Mouse (Mus musculus): ENCODE results near the gene Ddx39b. TPM values are rescaled to one million over a fixed set of nuclear protein-coding genes. Genes with fewer than 3 reads are reported as not detected.

Gene Ddx39b
- polyA plus RNA-seq, 1 experiment from 2014 or later = 347 TPM

DNA sequence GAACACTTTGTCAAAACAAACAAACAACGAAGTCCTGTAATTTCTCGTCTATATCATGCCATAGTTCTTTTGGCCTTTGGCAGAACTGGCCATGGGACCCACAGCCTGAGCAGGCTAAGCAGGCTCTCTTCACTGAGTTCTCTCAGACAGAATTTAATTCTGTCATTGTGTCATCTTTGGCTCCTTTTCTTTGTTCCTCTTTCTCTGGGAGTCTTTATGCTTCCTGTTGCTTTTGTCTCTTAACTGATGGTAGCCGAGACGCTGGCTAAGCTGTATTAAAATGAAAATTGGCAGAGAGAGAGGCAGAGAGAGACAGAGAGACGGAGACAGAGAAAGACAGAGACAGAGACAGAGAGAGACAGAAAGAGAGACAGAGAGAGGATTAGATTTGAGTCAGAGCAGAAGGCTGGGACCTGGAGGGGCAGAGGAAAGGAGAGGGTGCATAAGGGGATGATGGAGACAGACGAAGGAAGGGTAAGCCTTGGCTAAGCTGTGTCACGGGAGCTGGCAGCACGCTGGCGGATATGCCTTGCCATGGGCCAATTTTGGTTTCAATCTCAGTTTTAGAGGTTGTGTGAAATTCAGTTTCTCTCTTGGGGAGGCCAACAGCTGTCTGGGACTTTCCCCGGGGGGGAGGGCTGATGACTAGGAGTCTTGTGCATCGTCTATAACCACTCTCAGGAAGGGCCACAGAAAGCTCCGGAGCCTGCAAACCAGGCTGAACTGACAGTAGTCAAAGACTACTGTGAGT is 31.6 kb upstream of the Ddx39b start:
- Histone ChIP-seq H3K4me1 (ENCODE audit: control insufficient read depth, insufficient read depth, low read length) (no peaks in the 10 kb centered on the region), H3K27me3 (replicated peaks; ENCODE audit: control insufficient read depth, insufficient read depth, low read length) (0 out of 2 replicates have a peak, but pooled peaks cover 4% of the 10 kb centered on the region), H3K4me3 (ENCODE audit: low read depth, low read length) (no peak overlapping the region), H3K27ac (replicated peaks; ENCODE audit: low read depth, low read length) (no peak overlapping the region), H3K9me3 (ENCODE audit: control insufficient read depth, low read length) (no peaks in the 10 kb centered on the region), H3K36me3 (ENCODE audit: control insufficient read depth, insufficient read depth, low read length) (no peaks in the 10 kb centered on the region), H3K9ac (ENCODE audit: low read depth, low read length) (no peak overlapping the region), H3K4me2 (ENCODE audit: low read depth, low read length) (no peak overlapping the region)
- DNase-seq (ENCODE audit: low spot score) (no peak), ATAC-seq (ENCODE audit: low read depth) (no peak)
- WGBS = 75% methylated on average over 12 of the region's 12 CpGs

DNA sequence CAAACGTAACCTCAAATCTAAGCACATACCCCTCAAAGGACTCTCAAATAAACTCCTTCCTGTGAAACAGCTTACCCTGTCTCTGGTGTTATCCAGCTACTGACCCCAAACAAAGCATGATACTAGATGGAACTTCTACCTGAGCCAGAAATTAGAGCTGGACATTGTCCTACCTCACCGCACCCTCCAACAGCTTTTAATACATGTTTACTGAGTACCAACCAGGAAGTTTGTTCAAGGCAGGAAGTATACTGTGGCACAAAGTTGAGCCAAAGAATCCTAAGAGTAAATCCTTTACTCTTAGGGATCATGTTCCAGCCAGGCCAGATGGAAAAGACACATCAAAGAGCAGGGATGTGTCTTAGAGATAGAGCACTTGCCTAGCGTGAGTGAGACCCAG is 31.0 kb upstream of the Ddx39b start:
- DNase-seq (ENCODE audit: low spot score) = no peak
- H3K27ac ChIP-seq (replicated peaks; ENCODE audit: low read depth, low read length) = no peak overlapping the region
- no peaks in the 10 kb centered on the region for H3K36me3 ChIP-seq (ENCODE audit: control insufficient read depth, insufficient read depth, low read length)
- 59% methylated on average over 3 of the region's 3 CpGs for WGBS
- H3K9me3 ChIP-seq (ENCODE audit: control insufficient read depth, low read length) = no peaks in the 10 kb centered on the region
- no peak overlapping the region for H3K4me3 ChIP-seq (ENCODE audit: low read depth, low read length)
- no peak for ATAC-seq (ENCODE audit: low read depth)
- no peaks in the 10 kb centered on the region for H3K27me3 ChIP-seq (replicated peaks; ENCODE audit: control insufficient read depth, insufficient read depth, low read length)
- no peak overlapping the region for H3K9ac ChIP-seq (ENCODE audit: low read depth, low read length)
- no peak overlapping the region for H3K4me2 ChIP-seq (ENCODE audit: low read depth, low read length)
- H3K4me1 ChIP-seq (ENCODE audit: control insufficient read depth, insufficient read depth, low read length) = no peaks in the 10 kb centered on the region

DNA sequence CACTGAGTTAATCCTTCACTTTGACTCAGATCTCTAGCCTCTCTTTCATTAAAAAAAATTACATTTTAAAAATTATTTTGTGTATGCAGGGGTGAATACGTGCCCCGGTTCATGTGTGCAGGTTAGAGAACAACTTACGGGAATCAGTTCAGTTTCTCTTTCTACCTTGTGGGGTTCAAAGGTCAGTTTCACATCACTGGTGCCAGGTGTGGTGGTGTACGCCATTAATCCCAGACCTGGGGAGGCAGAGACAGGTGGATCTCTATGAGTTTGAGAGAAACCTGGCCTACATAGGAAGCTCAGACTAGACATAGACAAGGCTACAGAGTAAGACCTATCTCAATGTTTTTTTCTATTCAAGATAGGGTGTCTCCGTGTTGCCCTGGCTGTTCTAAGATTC is 28.5 kb upstream of the Ddx39b start:
- H3K4me2 ChIP-seq (ENCODE audit: low read depth, low read length) = no peak overlapping the region
- H3K27ac ChIP-seq (replicated peaks; ENCODE audit: low read depth, low read length) = no peak overlapping the region
- ATAC-seq (ENCODE audit: low read depth) (no peak), DNase-seq (ENCODE audit: low spot score) (no peak)
- WGBS = 92% methylated on average over 5 of the region's 5 CpGs
- no peak overlapping the region for H3K9ac ChIP-seq (ENCODE audit: low read depth, low read length)
- no peak overlapping the region for H3K4me3 ChIP-seq (ENCODE audit: low read depth, low read length)
- no peaks in the 10 kb centered on the region for H3K36me3 ChIP-seq (ENCODE audit: control insufficient read depth, insufficient read depth, low read length)
- H3K9me3 ChIP-seq (ENCODE audit: control insufficient read depth, low read length) = no peaks in the 10 kb centered on the region
- no peaks in the 10 kb centered on the region for H3K27me3 ChIP-seq (replicated peaks; ENCODE audit: control insufficient read depth, insufficient read depth, low read length)
- H3K4me1 ChIP-seq (ENCODE audit: control insufficient read depth, insufficient read depth, low read length) = no peaks in the 10 kb centered on the region

DNA sequence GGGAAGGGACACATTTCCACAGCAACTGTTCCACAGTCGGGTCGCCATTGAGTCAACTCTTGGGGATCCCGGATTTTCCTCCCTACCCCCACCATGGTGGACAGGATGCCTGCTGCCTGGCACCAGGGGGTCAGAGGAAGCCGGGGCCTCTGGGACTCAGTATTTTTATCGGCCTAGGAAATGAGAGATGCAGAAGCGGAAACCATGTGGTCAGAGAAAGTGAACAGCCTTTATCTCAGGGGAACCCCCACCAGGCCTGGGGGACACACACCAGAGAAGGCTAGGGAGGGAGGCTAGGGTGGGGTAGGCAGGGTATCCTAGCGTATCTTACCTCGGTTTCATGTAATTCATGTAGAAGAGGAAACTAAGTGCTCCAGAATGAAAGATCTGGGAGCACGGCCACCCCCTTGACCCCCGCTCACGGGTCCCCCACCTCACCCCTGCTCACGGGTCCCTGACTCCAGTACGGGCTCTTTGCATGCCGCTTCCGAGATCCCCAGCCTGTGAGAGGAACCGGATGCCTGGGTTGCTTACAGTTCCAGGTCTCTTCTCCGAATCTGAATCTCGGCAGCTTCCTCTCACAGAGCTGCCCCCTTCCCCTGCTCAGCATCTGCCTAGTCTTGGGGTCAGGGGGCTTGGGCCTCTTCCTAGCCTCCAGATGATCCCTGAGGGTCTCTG is 22.9 kb upstream of the Ddx39b start:
- WGBS = 77% methylated on average over 18 of the region's 18 CpGs

DNA sequence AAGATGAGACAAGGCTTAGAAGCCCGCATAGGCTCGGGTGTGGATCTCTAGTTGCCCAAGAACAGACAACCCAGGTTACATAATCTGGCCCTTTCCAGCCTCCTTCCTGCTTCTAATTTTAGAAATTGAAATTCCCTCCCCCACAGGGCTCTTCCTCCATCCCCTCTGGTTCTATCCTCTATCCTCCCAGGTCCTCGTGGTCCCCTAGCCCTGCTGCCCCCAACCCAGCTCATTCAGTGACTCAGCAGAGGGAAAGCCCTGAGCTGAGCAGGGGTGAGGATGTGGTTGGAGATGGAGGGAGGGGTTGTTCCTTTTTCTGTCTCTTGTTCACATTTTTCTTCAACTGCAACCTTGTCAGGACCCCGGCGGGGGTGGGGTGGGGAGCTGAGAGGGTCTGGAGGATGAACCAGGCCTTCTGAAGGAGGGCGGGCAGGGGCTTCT is 21.9 kb upstream of the Ddx39b start:
- Histone ChIP-seq H3K9me3 (ENCODE audit: control insufficient read depth, low read length) (no peaks in the 10 kb centered on the region), H3K27me3 (replicated peaks; ENCODE audit: control insufficient read depth, insufficient read depth, low read length) (no peaks in the 10 kb centered on the region), H3K4me1 (ENCODE audit: control insufficient read depth, insufficient read depth, low read length) (no peaks in the 10 kb centered on the region), H3K27ac (replicated peaks; ENCODE audit: low read depth, low read length) (no peak overlapping the region; the same call in 1 of the 2 replicates), H3K9ac (ENCODE audit: low read depth, low read length) (0 out of 2 replicates have a peak overlapping the region, but pooled peaks have one; percentile 25), H3K36me3 (ENCODE audit: control insufficient read depth, insufficient read depth, low read length) (peaks cover 24% of the 10 kb centered on the region), H3K4me3 (ENCODE audit: low read depth, low read length) (no peak overlapping the region), H3K4me2 (ENCODE audit: low read depth, low read length) (no peak overlapping the region)
- ATAC-seq (ENCODE audit: low read depth) (no peak), DNase-seq (ENCODE audit: low spot score) (no peak)
- WGBS = 79% methylated on average over 6 of the region's 6 CpGs

More for the DNA sequence above, 22.9 kb upstream of the Ddx39b start:
- no peaks in the 10 kb centered on the region for H3K9me3 ChIP-seq (ENCODE audit: control insufficient read depth, low read length)
- H3K4me1 ChIP-seq (ENCODE audit: control insufficient read depth, insufficient read depth, low read length) = no peaks in the 10 kb centered on the region
- ATAC-seq (ENCODE audit: low read depth) = no peak
- no peak overlapping the region for H3K4me2 ChIP-seq (ENCODE audit: low read depth, low read length)
- H3K27me3 ChIP-seq (replicated peaks; ENCODE audit: control insufficient read depth, insufficient read depth, low read length) = no peaks in the 10 kb centered on the region
- H3K36me3 ChIP-seq (ENCODE audit: control insufficient read depth, insufficient read depth, low read length) = peaks cover 24% of the 10 kb centered on the region
- no peak for DNase-seq (ENCODE audit: low spot score)
- no peak overlapping the region for H3K4me3 ChIP-seq (ENCODE audit: low read depth, low read length)
- H3K9ac ChIP-seq (ENCODE audit: low read depth, low read length) = 0 out of 2 replicates have a peak overlapping the region, but pooled peaks have one; percentile 16
- H3K27ac ChIP-seq (replicated peaks; ENCODE audit: low read depth, low read length) = no peak overlapping the region

DNA sequence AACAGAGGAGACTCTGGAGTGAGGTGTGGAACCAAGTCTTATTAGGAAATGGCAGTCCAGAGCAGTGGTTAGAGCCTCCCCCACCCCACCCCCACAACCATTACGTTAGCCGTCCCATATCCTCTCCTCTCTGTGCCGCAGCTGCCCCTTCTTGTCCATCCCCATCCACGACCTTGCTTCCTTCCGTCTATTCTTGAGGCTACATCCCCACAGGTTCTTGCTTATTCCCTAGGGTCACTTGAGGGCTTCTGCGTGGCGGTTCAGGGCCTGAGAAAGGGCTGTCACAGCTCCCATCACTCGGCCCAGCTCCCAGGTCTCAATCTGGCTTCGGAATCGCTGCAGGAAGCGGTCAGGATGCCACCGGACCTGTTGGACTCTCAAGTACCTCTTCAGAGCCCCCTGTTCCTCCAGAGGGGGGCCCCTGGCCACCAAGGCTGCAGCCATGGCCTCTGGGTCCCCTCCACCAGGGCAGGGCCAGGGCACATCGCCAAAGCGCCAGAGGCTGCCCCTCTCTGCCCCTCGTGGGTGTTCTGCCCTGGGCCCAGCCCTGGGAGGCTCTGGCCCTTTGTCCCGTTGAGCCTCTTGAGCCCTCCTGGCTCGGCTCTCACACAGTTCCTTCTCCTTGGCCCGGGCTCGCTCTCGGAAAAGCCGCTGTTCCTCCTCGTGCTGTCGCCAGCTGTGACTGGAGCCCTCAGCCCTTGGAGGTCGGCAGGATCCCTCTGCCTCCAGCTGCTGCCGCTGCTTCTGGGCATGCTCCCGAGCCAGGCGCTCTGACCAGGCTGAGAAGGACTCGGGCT is 21.2 kb upstream of the Ddx39b start, which contains the start of gene Gm16181:
Gene Gm16181 (plus strand): TSS at position 679 of the 797 bp plus-strand sequence.
- DNase-seq (ENCODE audit: low spot score) = no peak
- Histone ChIP-seq H3K4me2 (ENCODE audit: low read depth, low read length) (no peak within 1 kb of the TSS), H3K4me1 (ENCODE audit: control insufficient read depth, insufficient read depth, low read length) (no peaks in the 10 kb centered on the region), H3K27me3 (replicated peaks; ENCODE audit: control insufficient read depth, insufficient read depth, low read length) (no peaks in the 10 kb centered on the region), H3K9me3 (ENCODE audit: control insufficient read depth, low read length) (no peaks in the 10 kb centered on the region), H3K9ac (ENCODE audit: low read depth, low read length) (0 out of 2 replicates have a peak within 1 kb of the TSS, but pooled peaks have one; percentile 25), H3K36me3 (ENCODE audit: control insufficient read depth, insufficient read depth, low read length) (peaks cover 30% of the 10 kb centered on the region), H3K4me3 (ENCODE audit: low read depth, low read length) (no peak within 1 kb of the TSS), H3K27ac (replicated peaks; ENCODE audit: low read depth, low read length) (no peak within 1 kb of the TSS; the same call in 1 of the 2 replicates)
- ATAC-seq (ENCODE audit: low read depth) = peak; percentile 46; the same call in 1 of the 2 replicates
- WGBS = 78% methylated on average over 27 of the region's 28 CpGs

GRCm38 (mm10) chr17:35222299-35222698 is 19.2 kb upstream of the Ddx39b start:
- no peak for DNase-seq (ENCODE audit: low spot score)
- ATAC-seq (ENCODE audit: low read depth) = no peak
- H3K9me3 ChIP-seq (ENCODE audit: control insufficient read depth, low read length) = no peaks in the 10 kb centered on the region
- H3K4me2 ChIP-seq (ENCODE audit: low read depth, low read length) = no peak overlapping the region
- peaks cover 35% of the 10 kb centered on the region for H3K36me3 ChIP-seq (ENCODE audit: control insufficient read depth, insufficient read depth, low read length)
- no peaks in the 10 kb centered on the region for H3K4me1 ChIP-seq (ENCODE audit: control insufficient read depth, insufficient read depth, low read length)
- H3K9ac ChIP-seq (ENCODE audit: low read depth, low read length) = no peak overlapping the region
- H3K4me3 ChIP-seq (ENCODE audit: low read depth, low read length) = no peak overlapping the region
- H3K27me3 ChIP-seq (replicated peaks; ENCODE audit: control insufficient read depth, insufficient read depth, low read length) = no peaks in the 10 kb centered on the region
- H3K27ac ChIP-seq (replicated peaks; ENCODE audit: low read depth, low read length) = no peak overlapping the region
- 73% methylated on average over 6 of the region's 6 CpGs for WGBS

DNA sequence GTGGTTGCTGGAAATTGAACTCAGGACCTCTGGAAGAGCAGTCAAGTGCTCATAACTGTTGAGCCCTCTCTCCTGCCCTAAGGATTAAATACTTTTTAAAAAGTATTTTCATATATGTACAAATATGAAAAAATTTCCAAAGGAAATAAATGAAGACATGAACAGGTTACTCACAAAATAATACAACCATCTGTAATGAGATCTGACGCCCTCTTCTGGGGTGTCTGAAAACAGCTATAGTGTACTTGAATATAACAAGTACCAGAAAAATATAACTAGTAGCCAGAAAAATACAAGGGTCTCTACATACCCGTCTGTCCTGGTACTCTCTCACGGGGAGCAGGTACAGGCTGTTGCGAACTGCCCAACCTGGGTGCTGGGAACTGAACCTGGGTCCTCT is 16.9 kb upstream of the Ddx39b start:
- H3K36me3 ChIP-seq (ENCODE audit: control insufficient read depth, insufficient read depth, low read length) = peaks cover 52% of the 10 kb centered on the region
- DNase-seq (ENCODE audit: low spot score) (no peak), ATAC-seq (ENCODE audit: low read depth) (no peak)
- no peaks in the 10 kb centered on the region for H3K4me1 ChIP-seq (ENCODE audit: control insufficient read depth, insufficient read depth, low read length)
- H3K27me3 ChIP-seq (replicated peaks; ENCODE audit: control insufficient read depth, insufficient read depth, low read length) = no peaks in the 10 kb centered on the region
- H3K4me2 ChIP-seq (ENCODE audit: low read depth, low read length) = no peak overlapping the region
- H3K9me3 ChIP-seq (ENCODE audit: control insufficient read depth, low read length) = no peaks in the 10 kb centered on the region
- H3K9ac ChIP-seq (ENCODE audit: low read depth, low read length) = no peak overlapping the region
- 98% methylated on average over 4 of the region's 4 CpGs for WGBS
- no peak overlapping the region for H3K4me3 ChIP-seq (ENCODE audit: low read depth, low read length)
- H3K27ac ChIP-seq (replicated peaks; ENCODE audit: low read depth, low read length) = no peak overlapping the region

Measured in embryonic facial prominence, embryonic 14.5 days (tissue).